Mouse (Mus musculus) intestine, postnatal 0 days (tissue): ENCODE results near the gene 2310011J03Rik. TPM values are rescaled to one million over a fixed set of nuclear protein-coding genes. Genes with fewer than 3 reads are reported as not detected.

ENCODE experiments used
- ATAC-seq: fragments of 200-750 bp; cut with Nextera tagmentation; 2 replicates; pipeline ENCODE4 v1.8.0; 2017; ENCODE audit warnings: mild to moderate bottlenecking, moderate TSS enrichment, moderate library complexity
- H3K27ac ChIP-seq: fragments of 300-500 bp; sonication (generic); 2 replicates; pipeline ENCODE4 v1.5.1; 2014; ENCODE audit warnings: mild to moderate bottlenecking, low read depth, low read length, moderate library complexity
- H3K27me3 ChIP-seq: fragments of 300-500 bp; sonication (generic); replicated peaks from 2 replicates; pipeline ENCODE4 v1.6.1; 2014; ENCODE audit warnings: low read length, mixed read lengths; ENCODE audit not compliant: control insufficient read depth, insufficient read depth
- H3K36me3 ChIP-seq: fragments of 300-500 bp; sonication (generic); 2 replicates; pipeline ENCODE4 v1.6.1; 2014; ENCODE audit warnings: mild to moderate bottlenecking, moderate library complexity; ENCODE audit not compliant: control insufficient read depth, insufficient read depth
- H3K4me1 ChIP-seq: fragments of 300-500 bp; sonication (generic); replicated peaks from 2 replicates; pipeline ENCODE4 v1.6.1; 2014; ENCODE audit warnings: antibody characterized with exemption, low read length, mixed read lengths; ENCODE audit not compliant: control insufficient read depth, insufficient read depth
- H3K4me2 ChIP-seq: fragments of 300-500 bp; sonication (generic); replicated peaks from 2 replicates; pipeline ENCODE4 v1.6.1; 2014; ENCODE audit warnings: low read depth, mild to moderate bottlenecking, moderate library complexity
- H3K4me3 ChIP-seq: fragments of 300-500 bp; sonication (generic); 2 replicates; pipeline ENCODE4 v1.5.1; 2014; ENCODE audit warnings: low read depth, low read length
- H3K9ac ChIP-seq: fragments of 300-500 bp; sonication (generic); 2 replicates; pipeline ENCODE4 v1.6.1; 2014; ENCODE audit warnings: mild to moderate bottlenecking, low read depth, low read length
- H3K9me3 ChIP-seq: fragments of 300-500 bp; sonication (generic); 2 replicates; pipeline ENCODE4 v1.6.1; 2016; ENCODE audit warnings: mixed run types; ENCODE audit not compliant: control insufficient read depth
- CTCF ChIP-seq: sonication (generic); IDR thresholded peaks from 2 replicates; pipeline ENCODE4 v1.5.1; 2016; ENCODE audit warnings: low read depth, mild to moderate bottlenecking, control low read depth, antibody characterized with exemption, moderate library complexity
- WGBS: fragments of 180-500 bp; shearing (Covaris S2); extraction: QIAGEN DNeasy Blood & Tissue Kit; methylation state at CpG from one replicate; pipeline ENCODE4 v1.1.7; 2014; 5-methylcytosine and 5-hydroxymethylcytosine counted together
- polyA plus RNA-seq: library from polyadenylated mRNA; unstranded; fragments of >200 nt; fragmentation: Nextera tagmentation; extraction: Ambion mirVana; gene quantifications from 2 replicates; pipeline ENCODE4 v1.2.1, GENCODE M21; 2015

2310011J03Rik gene
- polyA plus RNA-seq, 1 experiment from 2014 or later = 87.6 TPM

GRCm38 (mm10) chr10:80341026-80341425, 20.7 kb upstream of the 2310011J03Rik start:
- peaks cover 19% of the 10 kb centered on the region for H3K27me3 ChIP-seq
- ATAC-seq = no peak
- H3K4me1 ChIP-seq = peaks cover 20% of the 10 kb centered on the region
- H3K4me2 ChIP-seq = no peak overlapping the region; the same call in 1 of the 2 replicates
- H3K4me3 ChIP-seq = no peak overlapping the region
- TF ChIP-seq CTCF = no peak
- no peak overlapping the region for H3K27ac ChIP-seq
- no peaks in the 10 kb centered on the region for H3K9me3 ChIP-seq
- no peak overlapping the region for H3K9ac ChIP-seq
- 53% methylated on average over 21 of the region's 21 CpGs for WGBS
- peaks cover 4% of the 10 kb centered on the region; the same call in 1 of the 2 replicates for H3K36me3 ChIP-seq

- H3K4me3 ChIP-seq = no peak overlapping the region
- 0 out of 2 replicates have a peak, but pooled peaks have one; percentile 15 for ATAC-seq
- 0 out of 2 replicates have a peak overlapping the region, but pooled peaks have one; percentile 6 for H3K4me2 ChIP-seq
- peaks cover 20% of the 10 kb centered on the region for H3K4me1 ChIP-seq
- H3K9ac ChIP-seq = no peak overlapping the region
- H3K36me3 ChIP-seq = peaks cover 13% of the 10 kb centered on the region
- peak; percentile 95 for TF ChIP-seq CTCF
- H3K9me3 ChIP-seq = no peaks in the 10 kb centered on the region
- peaks cover 19% of the 10 kb centered on the region for H3K27me3 ChIP-seq
- 21% methylated on average over 19 of the region's 19 CpGs for WGBS
- H3K27ac ChIP-seq = no peak overlapping the region
These were observed 19.8 kb upstream of the 2310011J03Rik start for GRCm38 (mm10) chr10:80339941-80340750.

DNA sequence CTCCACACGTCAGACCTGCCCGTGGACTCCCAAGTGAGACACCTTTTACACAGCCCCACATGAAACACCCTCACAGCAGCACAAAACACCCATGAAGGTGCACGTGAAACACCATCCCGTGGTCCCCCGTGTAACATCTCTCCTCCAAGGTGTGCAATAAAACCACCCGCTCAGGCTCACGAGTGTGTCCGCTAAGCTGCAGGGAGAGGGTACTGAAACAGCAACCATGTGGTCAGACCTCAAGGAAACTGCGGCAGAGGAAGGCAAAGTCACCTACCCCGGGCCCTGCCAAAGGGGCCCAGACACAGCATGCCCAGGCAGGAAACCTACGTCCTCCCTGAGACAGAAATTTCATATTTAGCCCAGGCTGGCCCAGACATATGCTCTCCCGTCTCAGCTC, 15.9 kb upstream of the 2310011J03Rik start:
- WGBS = 80% methylated on average over 12 of the region's 12 CpGs
- no peaks in the 10 kb centered on the region for H3K9me3 ChIP-seq
- H3K9ac ChIP-seq = no peak overlapping the region
- no peak overlapping the region for H3K27ac ChIP-seq
- H3K27me3 ChIP-seq = peaks cover 4% of the 10 kb centered on the region; the same call in 1 of the 2 replicates
- peaks cover 22% of the 10 kb centered on the region for H3K36me3 ChIP-seq
- no peak overlapping the region for H3K4me3 ChIP-seq
- H3K4me1 ChIP-seq = 0 out of 2 replicates have a peak, but pooled peaks cover 9% of the 10 kb centered on the region
- ATAC-seq = no peak
- no peak overlapping the region for H3K4me2 ChIP-seq
- TF ChIP-seq CTCF = no peak

GRCm38 (mm10) chr10:80332525-80332989, 12.2 kb upstream of the 2310011J03Rik start:
- H3K4me3 ChIP-seq = no peak overlapping the region
- peak overlapping the region; percentile 26; the same call in 1 of the 2 replicates for H3K9ac ChIP-seq
- ATAC-seq = no peak
- peak overlapping the region; percentile 82 for H3K27ac ChIP-seq
- no peaks in the 10 kb centered on the region for H3K27me3 ChIP-seq
- WGBS = 52% methylated on average over 5 of the region's 5 CpGs
- peaks cover 22% of the 10 kb centered on the region for H3K36me3 ChIP-seq
- no peak for TF ChIP-seq CTCF
- no peaks in the 10 kb centered on the region for H3K9me3 ChIP-seq
- peak overlapping the region; percentile 81 for H3K4me2 ChIP-seq
- H3K4me1 ChIP-seq = no peaks in the 10 kb centered on the region; the same call in 1 of the 2 replicates

DNA sequence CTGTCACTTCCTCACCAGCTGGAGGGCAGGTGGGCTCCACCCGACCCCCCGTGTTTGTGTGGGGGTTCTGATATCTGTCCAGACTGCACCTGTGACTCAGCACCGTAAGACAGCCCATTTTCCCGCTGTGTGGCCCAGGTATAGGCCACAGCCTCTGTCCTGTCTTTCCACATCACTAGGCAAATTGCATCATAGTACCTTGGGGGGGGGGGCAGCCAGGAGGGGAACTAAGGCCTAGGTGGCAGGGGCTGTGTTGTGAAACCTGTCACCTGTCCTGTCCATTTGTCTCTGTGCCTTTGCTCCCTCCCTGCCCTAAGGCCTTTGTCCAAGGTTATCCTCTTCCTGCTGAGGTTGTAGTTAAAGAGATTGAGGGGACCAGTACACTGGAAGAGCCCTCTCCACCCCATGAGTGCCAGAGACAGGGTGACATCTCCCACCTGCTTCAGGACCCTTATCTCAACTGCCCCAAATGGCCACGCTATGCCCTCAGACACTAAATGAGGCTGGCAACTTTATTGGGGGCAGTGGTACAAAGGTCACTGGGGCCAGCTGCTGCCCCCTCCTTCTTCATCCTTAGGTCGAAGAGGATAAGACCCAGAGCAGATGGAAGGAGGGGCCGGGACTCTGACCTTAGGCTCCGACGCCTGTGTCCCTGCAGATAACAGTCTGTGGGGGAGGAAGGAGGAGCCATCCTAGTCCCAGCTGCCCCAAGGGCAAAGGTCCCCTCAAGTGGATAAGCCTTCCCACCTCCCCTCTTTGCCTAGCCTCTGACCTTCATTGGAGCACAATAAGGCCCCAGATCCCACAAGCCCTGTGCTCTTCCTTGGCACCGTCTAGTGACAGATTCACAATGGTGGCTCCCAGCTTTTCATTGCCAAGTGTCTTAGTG, 11.5 kb upstream of the 2310011J03Rik start:
- peak overlapping the region; percentile 81 for H3K4me2 ChIP-seq
- WGBS = 31% methylated on average over 10 of the region's 10 CpGs
- peak overlapping the region; percentile 49 for H3K4me3 ChIP-seq
- H3K27me3 ChIP-seq = no peaks in the 10 kb centered on the region
- H3K9ac ChIP-seq = peak overlapping the region; percentile 26; the same call in 1 of the 2 replicates
- peak; percentile 59 for ATAC-seq
- H3K9me3 ChIP-seq = no peaks in the 10 kb centered on the region
- no peaks in the 10 kb centered on the region; the same call in 1 of the 2 replicates for H3K4me1 ChIP-seq
- H3K36me3 ChIP-seq = peaks cover 22% of the 10 kb centered on the region
- TF ChIP-seq CTCF = no peak
- peak overlapping the region; percentile 82 for H3K27ac ChIP-seq

- Histone ChIP-seq H3K4me2 (peak overlapping the region; percentile 81), H3K9me3 (no peaks in the 10 kb centered on the region), H3K4me1 (no peaks in the 10 kb centered on the region; the same call in 1 of the 2 replicates), H3K4me3 (peak overlapping the region; percentile 49), H3K36me3 (peaks cover 20% of the 10 kb centered on the region), H3K9ac (peak overlapping the region; percentile 44; the same call in 1 of the 2 replicates), H3K27ac (peak overlapping the region; percentile 82), H3K27me3 (no peaks in the 10 kb centered on the region)
- ATAC-seq = no peak
- no peak for TF ChIP-seq CTCF
- WGBS = 36% methylated on average over 2 of the region's 2 CpGs
These were observed 10.6 kb upstream of the 2310011J03Rik start for GRCm38 (mm10) chr10:80330888-80331287.
